ENCODE assay signal across 28 mouse cellular contexts in the genomic region with DNA sequence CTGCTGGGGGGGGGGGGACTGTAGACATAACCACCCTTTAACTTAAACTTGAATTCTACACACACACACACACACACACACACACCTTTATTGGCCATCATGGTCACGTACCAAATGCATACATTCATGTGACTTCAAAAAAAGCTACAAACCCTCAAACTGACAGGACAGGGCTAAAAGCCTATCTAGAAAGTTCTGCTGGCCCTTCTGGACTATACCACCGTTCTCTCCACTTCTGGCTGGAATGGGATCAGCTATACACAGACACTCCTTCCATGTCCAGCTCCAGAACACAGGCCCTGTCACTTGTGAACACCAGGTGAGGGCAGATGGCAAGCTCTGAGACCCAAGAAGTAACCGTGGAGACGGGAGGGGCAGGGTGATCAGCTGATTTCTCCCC. TPM values are rescaled to one million over a fixed set of nuclear protein-coding genes. Genes with fewer than 3 reads are reported as not detected.
DNase-seq lines count a peak whose midpoint lies in the region; ATAC-seq and TF ChIP-seq lines count a peak whose summit lies in the region.
"Had no signal": no experiment of that assay in that cellular context is flagged by ENCODE, and none has a peak within 500 bp of the region (broad histone marks: within the 10 kb centered on the region; RNA-seq: fewer than 3 reads in every experiment).

No protein-coding gene starts in this region.

- WGBS in forebrain, embryonic 12.5 days = 8% methylated on average over 4 of the region's 4 CpGs
- 8% methylated on average over 4 of the region's 4 CpGs for whole genome bisulfite sequencing in forebrain, embryonic 14.5 days
- 5% methylated on average over 4 of the region's 4 CpGs for WGBS in midbrain, embryonic 12.5 days
- 12% methylated on average over 4 of the region's 4 CpGs for WGBS in midbrain, embryonic 13.5 days

- no peak overlapping the region for H3K27ac ChIP-seq in forebrain, embryonic 12.5 days
- H3K27ac ChIP-seq in forebrain, embryonic 14.5 days (ENCODE audit: low read depth, low read length) = no peak overlapping the region
- no peak overlapping the region for H3K27ac ChIP-seq in midbrain, embryonic 12.5 days (replicated peaks)
- no peak overlapping the region for H3K27ac ChIP-seq in midbrain, embryonic 13.5 days
- no peak overlapping the region for H3K27ac ChIP-seq in embryonic fibroblast, embryonic 13.5 days (ENCODE audit: insufficient read depth, low read length)
- H3K27ac ChIP-seq: hindbrain, postnatal 0 days; layer of hippocampus, adult 2 months; limb, embryonic 15.5 days; liver, embryonic 14.5 days; lung, embryonic 15.5 days; neural tube, embryonic 12.5 days had no signal

- H3K9me3 ChIP-seq in forebrain, embryonic 12.5 days = no peaks in the 10 kb centered on the region
- H3K9me3 ChIP-seq in forebrain, embryonic 14.5 days (replicated peaks; ENCODE audit: control insufficient read depth, low read length) = no peaks in the 10 kb centered on the region
- no peaks in the 10 kb centered on the region for H3K9me3 ChIP-seq in midbrain, embryonic 12.5 days
- H3K9me3 ChIP-seq in midbrain, embryonic 13.5 days = no peaks in the 10 kb centered on the region
- H3K9me3 ChIP-seq: heart, embryonic 12.5 days; limb, embryonic 15.5 days; lung, embryonic 15.5 days; neural tube, embryonic 12.5 days had no signal

- peak overlapping the region; percentile 36 for H3K4me2 ChIP-seq in forebrain, embryonic 12.5 days
- no peak overlapping the region for H3K4me2 ChIP-seq in forebrain, embryonic 14.5 days (ENCODE audit: low read length)
- H3K4me2 ChIP-seq in midbrain, embryonic 12.5 days (replicated peaks) = no peak overlapping the region
- H3K4me2 ChIP-seq in midbrain, embryonic 13.5 days (replicated peaks) = no peak overlapping the region

- peak overlapping the region; percentile 44 for H3K4me3 ChIP-seq in forebrain, embryonic 12.5 days (replicated peaks)
- no peak overlapping the region for H3K4me3 ChIP-seq in forebrain, embryonic 14.5 days (ENCODE audit: low read depth, low read length)
- H3K4me3 ChIP-seq in midbrain, embryonic 12.5 days = 0 out of 2 replicates have a peak overlapping the region, but pooled peaks have one; percentile 44
- H3K4me3 ChIP-seq in midbrain, embryonic 13.5 days (replicated peaks) = no peak overlapping the region
- peak overlapping the region; percentile 50 for H3K4me3 ChIP-seq in embryonic fibroblast, embryonic 13.5 days (ENCODE audit: insufficient read depth, low read length)
- H3K4me3 ChIP-seq: layer of hippocampus, adult 2 months had no signal

- peak overlapping the region; percentile 55; the same call in 1 of the 2 replicates for H3K9ac ChIP-seq in forebrain, embryonic 12.5 days
- no peak overlapping the region for H3K9ac ChIP-seq in forebrain, embryonic 14.5 days (ENCODE audit: low read length)
- H3K9ac ChIP-seq in midbrain, embryonic 12.5 days (replicated peaks) = no peak overlapping the region
- H3K9ac ChIP-seq in midbrain, embryonic 13.5 days (replicated peaks) = no peak overlapping the region
- H3K9ac ChIP-seq: heart, embryonic 12.5 days; limb, embryonic 15.5 days; liver, embryonic 14.5 days; lung, embryonic 15.5 days; neural tube, embryonic 12.5 days had no signal

- H3K27me3 ChIP-seq in forebrain, embryonic 12.5 days = peaks cover 98% of the 10 kb centered on the region
- H3K27me3 ChIP-seq in forebrain, embryonic 14.5 days (replicated peaks; ENCODE audit: control insufficient read depth, insufficient read depth, low read length) = peaks cover 95% of the 10 kb centered on the region
- H3K27me3 ChIP-seq in midbrain, embryonic 12.5 days = peaks cover 98% of the 10 kb centered on the region
- H3K27me3 ChIP-seq in midbrain, embryonic 13.5 days = peaks cover 100% of the 10 kb centered on the region

- no peak for DNase-seq in forebrain, embryonic 14.5 days (ENCODE audit: low spot score)
- DNase-seq in T-cell, adult 2 months (ENCODE audit: low spot score) = no peak
- DNase-seq in frontal cortex, adult 2 months (ENCODE audit: extremely low spot score in 1 of 2, low spot score in 1 of 2) = no peak
- DNase-seq: adrenal gland, postnatal 36 days; cerebellum, adult 9-11 months; gastrocnemius, postnatal 10 days; heart, adult 18-20 months; heart, postnatal 10 days; kidney, adult 9 months; kidney, postnatal 25 days; lung, postnatal 36 days; right cerebral cortex, adult 18-20 months; right cerebral cortex, postnatal 4 days; thymus, postnatal 14 days had no signal

- TF ChIP-seq POLR2A in embryonic fibroblast, embryonic 13.5 days (IDR thresholded peaks at IDR 0.05; ENCODE audit: low read depth, low read length) = no peak

- peaks cover 26% of the 10 kb centered on the region for H3K4me1 ChIP-seq in forebrain, embryonic 12.5 days
- no peaks in the 10 kb centered on the region; the same call in 1 of the 2 replicates for H3K4me1 ChIP-seq in forebrain, embryonic 14.5 days (ENCODE audit: control insufficient read depth, insufficient read depth, low read length)
- H3K4me1 ChIP-seq in midbrain, embryonic 12.5 days = peaks cover 19% of the 10 kb centered on the region
- peaks cover 30% of the 10 kb centered on the region for H3K4me1 ChIP-seq in midbrain, embryonic 13.5 days (replicated peaks)
- H3K4me1 ChIP-seq in embryonic fibroblast, embryonic 13.5 days (ENCODE audit: control insufficient read depth, insufficient read depth, low read length) = no peaks in the 10 kb centered on the region

- no peaks in the 10 kb centered on the region for H3K36me3 ChIP-seq in forebrain, embryonic 12.5 days (replicated peaks)
- no peaks in the 10 kb centered on the region for H3K36me3 ChIP-seq in forebrain, embryonic 14.5 days (ENCODE audit: control insufficient read depth, insufficient read depth, low read length)
- no peaks in the 10 kb centered on the region for H3K36me3 ChIP-seq in midbrain, embryonic 12.5 days
- no peaks in the 10 kb centered on the region for H3K36me3 ChIP-seq in midbrain, embryonic 13.5 days
- H3K36me3 ChIP-seq: heart, embryonic 12.5 days; limb, embryonic 15.5 days; lung, embryonic 15.5 days; neural tube, embryonic 12.5 days had no signal

- TF ChIP-seq CTCF in embryonic fibroblast, embryonic 13.5 days (IDR thresholded peaks at IDR 0.05; ENCODE audit: borderline replicate concordance, insufficient read depth, low read length) = no peak

- no peak for ATAC-seq in forebrain, embryonic 12.5 days (ENCODE audit: low FRiP score)
- ATAC-seq in forebrain, embryonic 14.5 days = no peak
- ATAC-seq in midbrain, embryonic 12.5 days (ENCODE audit: low FRiP score, low read depth) = no peak
- ATAC-seq in midbrain, embryonic 13.5 days = no peak
- ATAC-seq: CD4-positive, CD25-positive, alpha-beta regulatory T cell, adult 4 months; hindbrain, postnatal 0 days; intestine, embryonic 16.5 days had no signal

RNA-seq across cellular contexts. Expression of gene Alx4, which starts 2.0 kb away (rescaled TPM):
- 5.2 and 5.9 TPM in 2 replicates for polyA plus RNA-seq in forebrain, embryonic 12.5 days (2016; fragmentation: Nextera tagmentation; extraction: Ambion mirVana)
- 0.50 and 0.78 TPM in 2 replicates for polyA plus RNA-seq in forebrain, embryonic 14.5 days (2014; fragmentation: Nextera tagmentation; extraction: Ambion mirVana)
- 4.2 and 5.7 TPM in 2 replicates for polyA plus RNA-seq in midbrain, embryonic 12.5 days (2016; fragmentation: Nextera tagmentation; extraction: Ambion mirVana)
- polyA plus RNA-seq in midbrain, embryonic 13.5 days (2015; fragmentation: Nextera tagmentation; extraction: Ambion mirVana) = 0.63 and 0.74 TPM in 2 replicates
- 3.3 and 8.3 TPM in 2 replicates for polyA plus RNA-seq in embryonic fibroblast, embryonic 13.5 days (2011; ENCODE audit: insufficient read length, low read depth, missing spikeins)
- 3.3 and 3.4 TPM in 2 replicates for polyA plus RNA-seq in frontal cortex, adult 2 months (2012; rRNA removed)
- polyA plus RNA-seq: CD4-positive, CD25-positive, alpha-beta regulatory T cell, adult 4 months; stomach, embryonic 14.5 days had no signal

Comparison
In these comparisons a context has a peak if more than half of its experiments do, and no peak if none do; other contexts are left out.
1. H3K4me3 ChIP-seq: peak in forebrain, embryonic 12.5 days (single experiment), midbrain, embryonic 12.5 days (single experiment) and embryonic fibroblast, embryonic 13.5 days (single experiment); none in forebrain, embryonic 14.5 days (single experiment) and midbrain, embryonic 13.5 days (single experiment).